In genomic region chr1:181980017-181980719, GRCm38 (mm10) we compare ENCODE assay signal across 18 mouse cellular contexts. TPM values are rescaled to one million over a fixed set of nuclear protein-coding genes. Genes with fewer than 3 reads are reported as not detected.
DNase-seq lines count a peak whose midpoint lies in the region; ATAC-seq lines count a peak whose summit lies in the region.
"Had no signal": no experiment of that assay in that cellular context is flagged by ENCODE, and none has a peak within 500 bp of the region (broad histone marks: within the 10 kb centered on the region; RNA-seq: fewer than 3 reads in every experiment).

No protein-coding gene starts in this region.

- no peak overlapping the region for H3K27ac ChIP-seq in hindbrain, embryonic 16.5 days (ENCODE audit: low read depth, low read length)
- no peak overlapping the region for H3K27ac ChIP-seq in hindbrain, embryonic 13.5 days
- H3K27ac ChIP-seq: heart, embryonic 13.5 days; liver, embryonic 15.5 days; midbrain, embryonic 13.5 days; stomach, embryonic 15.5 days had no signal

- H3K9me3 ChIP-seq in hindbrain, embryonic 16.5 days (ENCODE audit: control insufficient read depth, low read length), result no peaks in the 10 kb centered on the region; the same call in 1 of the 2 replicates
- no peaks in the 10 kb centered on the region; the same call in 1 of the 2 replicates for H3K9me3 ChIP-seq in hindbrain, embryonic 13.5 days
- H3K9me3 ChIP-seq: heart, embryonic 13.5 days; liver, embryonic 15.5 days; midbrain, embryonic 13.5 days; stomach, embryonic 15.5 days had no signal

- H3K4me1 ChIP-seq in hindbrain, embryonic 16.5 days (ENCODE audit: control insufficient read depth, insufficient read depth, low read depth, low read length), result peaks cover 3% of the 10 kb centered on the region; the same call in 1 of the 2 replicates
- peaks cover 20% of the 10 kb centered on the region for H3K4me1 ChIP-seq in hindbrain, embryonic 13.5 days (replicated peaks)
- H3K4me1 ChIP-seq: liver, embryonic 15.5 days; stomach, embryonic 15.5 days had no signal

- H3K4me3 ChIP-seq in hindbrain, embryonic 16.5 days (ENCODE audit: low read length), result no peak overlapping the region
- no peak overlapping the region for H3K4me3 ChIP-seq in hindbrain, embryonic 13.5 days
- H3K4me3 ChIP-seq: heart, embryonic 13.5 days; liver, embryonic 15.5 days; midbrain, embryonic 13.5 days; stomach, embryonic 15.5 days had no signal

- DNase-seq in frontal cortex, postnatal 14 days (ENCODE audit: low spot score in 2 of 2), result no peak
- DNase-seq in right cerebral cortex, postnatal 10 days (ENCODE audit: low spot score in 2 of 2), result peak; percentile 49 to 66
- no peak for DNase-seq in right cerebral cortex, postnatal 14 days
- DNase-seq in kidney, postnatal 4 days, result no peak
- DNase-seq in kidney, postnatal 36 days, result no peak
- DNase-seq: adrenal gland, postnatal 10 days; cerebellum, adult 8-10 months; gastrocnemius, postnatal 25 days; kidney, adult 18-20 months; kidney, postnatal 14 days had no signal

- WGBS in hindbrain, embryonic 16.5 days, result 72% methylated on average over 14 of the region's 14 CpGs
- WGBS in hindbrain, embryonic 13.5 days, result 81% methylated on average over 14 of the region's 14 CpGs

- no peak overlapping the region for H3K4me2 ChIP-seq in hindbrain, embryonic 16.5 days (ENCODE audit: low read length)
- no peak overlapping the region for H3K4me2 ChIP-seq in hindbrain, embryonic 13.5 days
- H3K4me2 ChIP-seq: heart, embryonic 13.5 days; liver, embryonic 15.5 days; midbrain, embryonic 13.5 days; stomach, embryonic 15.5 days had no signal

- peak; percentile 76 for ATAC-seq in frontal cortex, adult (ENCODE audit: low TSS enrichment)
- 0 out of 2 replicates have a peak, but pooled peaks have one; percentile 31 for ATAC-seq in hindbrain, embryonic 16.5 days
- no peak for ATAC-seq in hindbrain, embryonic 13.5 days (ENCODE audit: low FRiP score)
- ATAC-seq: lung, postnatal 0 days; midbrain, embryonic 13.5 days had no signal

- no peaks in the 10 kb centered on the region for H3K27me3 ChIP-seq in hindbrain, embryonic 16.5 days (replicated peaks; ENCODE audit: control insufficient read depth, insufficient read depth, low read length)
- no peaks in the 10 kb centered on the region for H3K27me3 ChIP-seq in hindbrain, embryonic 13.5 days
- H3K27me3 ChIP-seq: heart, embryonic 13.5 days; liver, embryonic 15.5 days; midbrain, embryonic 13.5 days; stomach, embryonic 15.5 days had no signal

- H3K9ac ChIP-seq in hindbrain, embryonic 16.5 days (ENCODE audit: low read depth, low read length), result no peak overlapping the region
- no peak overlapping the region for H3K9ac ChIP-seq in hindbrain, embryonic 13.5 days
- H3K9ac ChIP-seq: heart, embryonic 13.5 days; liver, embryonic 15.5 days; midbrain, embryonic 13.5 days; stomach, embryonic 15.5 days had no signal

- no peaks in the 10 kb centered on the region for H3K36me3 ChIP-seq in hindbrain, embryonic 16.5 days (ENCODE audit: control insufficient read depth, insufficient read depth, low read length)
- peaks cover 10% of the 10 kb centered on the region for H3K36me3 ChIP-seq in hindbrain, embryonic 13.5 days
- H3K36me3 ChIP-seq: liver, embryonic 15.5 days; stomach, embryonic 15.5 days had no signal

RNA-seq across cellular contexts. Expression of gene Enah, which starts 39.6 kb away (rescaled TPM):
- 23.5 and 24.4 TPM in 2 replicates for polyA plus RNA-seq in hindbrain, embryonic 16.5 days (2015; fragmentation: Nextera tagmentation; extraction: Ambion mirVana)
- 35.3 and 37.9 TPM in 2 replicates for polyA plus RNA-seq in hindbrain, embryonic 13.5 days (2015; fragmentation: Nextera tagmentation; extraction: Ambion mirVana)

Comparison
In these comparisons a context has a peak if more than half of its experiments do, and no peak if none do; other contexts are left out.
1. DNase-seq: peak in right cerebral cortex, postnatal 10 days (2 of 2); none in frontal cortex, postnatal 14 days (0 of 2), right cerebral cortex, postnatal 14 days (single experiment), kidney, postnatal 4 days (0 of 2) and kidney, postnatal 36 days (0 of 2).